Mouse (Mus musculus) thymus, postnatal 0 days (tissue): Measurements from ENCODE around the gene Gm20425. TPM values are rescaled to one million over a fixed set of nuclear protein-coding genes. Genes with fewer than 3 reads are reported as not detected.
A peak's percentile ranks its signal among the peaks of the same experiment; 100 is the strongest.

Experiments
- DNase-seq: peaks from one replicate; pipeline ENCODE4 v3.0.0-alpha.2; 2015; ENCODE audit warnings: low spot score
- polyA plus RNA-seq: library from polyadenylated mRNA; unstranded; fragments of >200 nt; fragmentation: Nextera tagmentation; extraction: Ambion mirVana; gene quantifications from 2 replicates; pipeline ENCODE4 v1.2.1, GENCODE M21; 2015

Gm20425 gene
- polyA plus RNA-seq, 1 experiment from 2014 or later = 3.7 TPM

- DNase-seq = peak; percentile 60
Observed at GRCm38 (mm10) chr9:103225464-103225863, 4.6 kb downstream of the Gm20425 start.

- DNase-seq = no peak
Observed at GRCm38 (mm10) chr9:103224721-103225120, 5.4 kb downstream of the Gm20425 start.

GRCm38 (mm10) chr9:103214281-103214680 is 15.8 kb downstream of the Gm20425 start:
- DNase-seq = no peak

- no peak for DNase-seq
Observed at GRCm38 (mm10) chr9:103213631-103214030, 16.5 kb downstream of the Gm20425 start.

- no peak for DNase-seq
Observed at GRCm38 (mm10) chr9:103212654-103213420, 17.3 kb downstream of the Gm20425 start.

- DNase-seq = no peak
Observed at GRCm38 (mm10) chr9:103208802-103209423, 21.2 kb downstream of the Gm20425 start.

GRCm38 (mm10) chr9:103207846-103208245 is 22.3 kb downstream of the Gm20425 start:
- DNase-seq = peak; percentile 85

GRCm38 (mm10) chr9:103205786-103206185 is 24.3 kb downstream of the Gm20425 start:
- DNase-seq = no peak

- peak; percentile 91 for DNase-seq
Observed at GRCm38 (mm10) chr9:103201561-103202260, 28.4 kb downstream of the Gm20425 start, which contains the start of gene Srprb. Gene Srprb (minus strand): TSS chr9:103202137.

GRCm38 (mm10) chr9:103188416-103188815 is 41.7 kb downstream of the Gm20425 start:
- DNase-seq = no peak

- no peak for DNase-seq
Observed at GRCm38 (mm10) chr9:103186747-103187146, 43.4 kb downstream of the Gm20425 start.

- no peak for DNase-seq
Observed at GRCm38 (mm10) chr9:103185946-103186345, 44.2 kb downstream of the Gm20425 start.

- no peak for DNase-seq
Observed at GRCm38 (mm10) chr9:103184855-103185254, 45.3 kb downstream of the Gm20425 start.

GRCm38 (mm10) chr9:103181886-103182285 is 48.2 kb downstream of the Gm20425 start:
- no peak for DNase-seq

GRCm38 (mm10) chr9:103180807-103181565 is 49.1 kb downstream of the Gm20425 start:
- DNase-seq = peak; percentile 63

- DNase-seq = no peak
Observed at GRCm38 (mm10) chr9:103180303-103180702, 49.8 kb downstream of the Gm20425 start.

GRCm38 (mm10) chr9:103175692-103176091 is 54.4 kb downstream of the Gm20425 start:
- DNase-seq = no peak

GRCm38 (mm10) chr9:103174771-103175519 is 55.2 kb downstream of the Gm20425 start:
- no peak for DNase-seq

GRCm38 (mm10) chr9:103168771-103169170 is 61.3 kb downstream of the Gm20425 start:
- DNase-seq = no peak

- DNase-seq = no peak
Observed at GRCm38 (mm10) chr9:103168046-103168445, 62.1 kb downstream of the Gm20425 start.

- no peak for DNase-seq
Observed at GRCm38 (mm10) chr9:103163806-103164205, 66.3 kb downstream of the Gm20425 start.
